Mouse (Mus musculus): ENCODE measurements around the gene Htr5a. TPM values are rescaled to one million over a fixed set of nuclear protein-coding genes. Genes with fewer than 3 reads are reported as not detected.

The Htr5a gene
- not detected for total RNA-seq (2018; cell fraction: chromatin; rRNA removed)
- not detected for total RNA-seq (2018; cell fraction: cytosol; rRNA removed)
- not detected for total RNA-seq (2018; cell fraction: nucleus; rRNA removed)
- polyA plus RNA-seq (2018), result not detected in 3 replicates

DNA sequence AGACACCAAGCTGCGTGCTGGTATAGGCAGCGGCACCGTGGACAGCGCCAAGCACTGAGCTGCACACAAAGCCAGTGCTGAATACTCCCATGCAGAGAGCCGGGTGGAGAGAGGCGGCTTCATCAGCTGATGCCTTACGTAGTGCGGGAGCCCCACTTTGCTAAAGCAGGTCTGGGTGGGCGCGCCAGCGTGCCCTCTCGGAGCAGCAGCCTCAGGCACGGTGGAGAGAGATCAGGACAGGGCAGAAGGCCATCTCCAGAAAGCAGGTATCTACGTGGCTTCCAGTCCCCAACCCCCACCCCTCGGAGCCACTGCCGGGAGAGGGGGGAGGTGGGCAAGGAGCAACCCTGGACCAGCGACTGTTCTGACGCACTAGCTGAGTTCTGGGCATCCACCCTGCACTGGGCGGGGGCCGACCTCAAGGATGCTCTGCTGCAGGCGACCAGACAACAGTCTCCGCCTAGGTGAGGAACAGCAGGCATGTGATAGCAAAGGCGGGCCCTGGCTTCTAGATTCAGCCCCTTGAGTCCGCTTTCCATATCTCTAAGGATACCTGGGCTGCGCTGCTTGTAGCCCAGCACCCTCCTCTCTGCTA is at the start of gene Htr5a:
Htr5a (plus strand) TSS at position 449 of the 595 bp plus-strand sequence.
- WGBS (ENCODE audit: missing documents), result 13% methylated on average over 25 of the region's 25 CpGs
- no peaks in the 10 kb centered on the region for H3K79me2 ChIP-seq (ENCODE audit: inconsistent target)
- H3K27ac ChIP-seq, result no peak within 1 kb of the TSS
- no peaks in the 10 kb centered on the region for H3K36me3 ChIP-seq (ENCODE audit: inconsistent target)
- no peak within 1 kb of the TSS for H3K4me3 ChIP-seq (ENCODE audit: inconsistent target)

- H3K36me3 ChIP-seq (ENCODE audit: inconsistent target), result peaks cover 14% of the 10 kb centered on the region
- H3K79me2 ChIP-seq (ENCODE audit: inconsistent target), result peaks cover 23% of the 10 kb centered on the region
- WGBS (ENCODE audit: missing documents), result 23% methylated on average over 8 of the region's 8 CpGs
- peak overlapping the region; percentile 82 for H3K27ac ChIP-seq
- peak overlapping the region; percentile 72 for H3K4me3 ChIP-seq (ENCODE audit: inconsistent target)
These were observed 49.8 kb upstream of the Htr5a start for GRCm38 (mm10) chr5:27792173-27792470.

- Histone ChIP-seq H3K4me3 (ENCODE audit: inconsistent target) (peak overlapping the region; percentile 72; the same call in 1 of the 2 replicates), H3K36me3 (ENCODE audit: inconsistent target) (peaks cover 9% of the 10 kb centered on the region), H3K79me2 (ENCODE audit: inconsistent target) (peaks cover 23% of the 10 kb centered on the region), H3K27ac (no peak overlapping the region)
- WGBS (ENCODE audit: missing documents), result 65% methylated on average over 9 of the region's 9 CpGs
These were observed 49.3 kb upstream of the Htr5a start for GRCm38 (mm10) chr5:27792531-27793205.

DNA sequence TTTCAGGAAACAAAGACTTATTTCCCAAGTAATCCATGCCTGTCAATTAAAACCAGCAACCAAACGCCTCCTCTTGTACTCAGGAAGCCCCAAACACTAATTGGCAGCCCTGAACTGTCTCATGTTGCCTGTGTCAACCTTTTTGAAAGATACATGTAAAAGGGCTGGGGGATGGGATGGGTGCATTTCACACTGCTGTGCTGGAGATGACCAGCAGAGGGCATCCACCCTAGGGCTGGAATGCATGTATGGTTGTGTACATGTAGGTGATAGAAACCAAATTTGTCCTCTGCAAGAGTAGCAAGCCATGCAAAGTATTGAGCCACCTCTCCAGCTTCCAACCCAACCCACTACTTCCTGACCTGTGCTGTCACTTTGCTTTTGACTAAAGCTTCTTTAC is 48.0 kb upstream of the Htr5a start:
- WGBS (ENCODE audit: missing documents), result 8% methylated on average over 1 of the region's 1 CpGs
- peaks cover 19% of the 10 kb centered on the region for H3K79me2 ChIP-seq (ENCODE audit: inconsistent target)
- H3K27ac ChIP-seq, result no peak overlapping the region
- no peak overlapping the region for H3K4me3 ChIP-seq (ENCODE audit: inconsistent target)
- no peaks in the 10 kb centered on the region for H3K36me3 ChIP-seq (ENCODE audit: inconsistent target)

GRCm38 (mm10) chr5:27814282-27814681 is 27.7 kb upstream of the Htr5a start:
- H3K27ac ChIP-seq, result no peak overlapping the region
- WGBS (ENCODE audit: missing documents), result 88% methylated on average over 2 of the region's 2 CpGs
- H3K36me3 ChIP-seq (ENCODE audit: inconsistent target), result no peaks in the 10 kb centered on the region
- no peaks in the 10 kb centered on the region for H3K79me2 ChIP-seq (ENCODE audit: inconsistent target)
- no peak overlapping the region for H3K4me3 ChIP-seq (ENCODE audit: inconsistent target)

DNA sequence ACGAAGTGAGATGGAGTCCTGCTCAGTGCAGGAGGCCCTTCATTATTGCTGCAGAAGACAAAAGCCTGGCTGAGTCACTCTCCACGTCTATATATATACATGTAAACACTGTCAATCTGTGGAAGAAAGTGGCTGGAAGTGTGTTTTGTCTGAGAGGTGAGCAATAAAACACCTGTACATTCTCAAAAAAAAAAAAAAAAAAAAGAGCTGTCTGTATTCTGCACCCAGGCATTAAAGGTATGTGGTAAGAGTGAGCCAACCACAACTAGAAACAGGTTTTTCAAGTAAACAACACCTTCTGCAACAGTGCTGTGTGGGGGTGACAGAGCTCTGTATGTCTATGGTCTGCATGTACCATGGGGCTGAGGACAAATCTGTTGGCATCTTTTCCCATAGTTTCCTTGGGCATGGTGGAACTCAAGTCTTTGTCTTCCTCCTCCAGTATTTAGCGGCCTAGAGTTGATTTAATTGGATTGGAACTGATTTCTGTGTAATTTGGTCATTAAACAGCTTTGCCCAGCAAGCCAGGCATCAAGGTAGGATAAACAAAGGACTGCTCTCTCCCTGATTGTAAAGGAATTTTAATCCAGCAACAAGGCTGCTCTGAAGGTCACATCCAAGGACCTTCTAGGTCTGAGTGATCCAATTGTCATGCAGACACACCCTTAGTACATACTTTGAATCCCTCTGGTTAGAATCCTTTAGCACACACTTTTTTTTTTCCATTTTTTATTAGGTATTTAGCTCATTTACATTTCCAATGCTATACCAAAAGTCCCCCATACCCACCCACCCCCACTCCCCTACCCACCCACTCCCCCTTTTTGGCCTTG is 22.9 kb upstream of the Htr5a start:
- Histone ChIP-seq H3K4me3 (ENCODE audit: inconsistent target) (no peak overlapping the region), H3K79me2 (ENCODE audit: inconsistent target) (no peaks in the 10 kb centered on the region), H3K27ac (no peak overlapping the region), H3K36me3 (ENCODE audit: inconsistent target) (no peaks in the 10 kb centered on the region)
- 75% methylated on average over 3 of the region's 3 CpGs for WGBS (ENCODE audit: missing documents)

GRCm38 (mm10) chr5:27821161-27821560 is 20.8 kb upstream of the Htr5a start:
- no peak overlapping the region for H3K27ac ChIP-seq
- no peak overlapping the region for H3K4me3 ChIP-seq (ENCODE audit: inconsistent target)
- 89% methylated on average over 6 of the region's 6 CpGs for WGBS (ENCODE audit: missing documents)
- H3K79me2 ChIP-seq (ENCODE audit: inconsistent target), result no peaks in the 10 kb centered on the region
- H3K36me3 ChIP-seq (ENCODE audit: inconsistent target), result no peaks in the 10 kb centered on the region

- Histone ChIP-seq H3K36me3 (ENCODE audit: inconsistent target) (no peaks in the 10 kb centered on the region), H3K79me2 (ENCODE audit: inconsistent target) (no peaks in the 10 kb centered on the region), H3K4me3 (ENCODE audit: inconsistent target) (no peak overlapping the region), H3K27ac (no peak overlapping the region)
- WGBS (ENCODE audit: missing documents), result 55% methylated on average over 7 of the region's 7 CpGs
These were observed 14.0 kb upstream of the Htr5a start for GRCm38 (mm10) chr5:27827971-27828370.

- H3K4me3 ChIP-seq (ENCODE audit: inconsistent target), result no peak overlapping the region
- H3K36me3 ChIP-seq (ENCODE audit: inconsistent target), result no peaks in the 10 kb centered on the region
- no peak overlapping the region for H3K27ac ChIP-seq
- 92% methylated on average over 2 of the region's 2 CpGs for WGBS (ENCODE audit: missing documents)
- no peaks in the 10 kb centered on the region for H3K79me2 ChIP-seq (ENCODE audit: inconsistent target)
These were observed 6.9 kb upstream of the Htr5a start for GRCm38 (mm10) chr5:27835096-27835495.

DNA sequence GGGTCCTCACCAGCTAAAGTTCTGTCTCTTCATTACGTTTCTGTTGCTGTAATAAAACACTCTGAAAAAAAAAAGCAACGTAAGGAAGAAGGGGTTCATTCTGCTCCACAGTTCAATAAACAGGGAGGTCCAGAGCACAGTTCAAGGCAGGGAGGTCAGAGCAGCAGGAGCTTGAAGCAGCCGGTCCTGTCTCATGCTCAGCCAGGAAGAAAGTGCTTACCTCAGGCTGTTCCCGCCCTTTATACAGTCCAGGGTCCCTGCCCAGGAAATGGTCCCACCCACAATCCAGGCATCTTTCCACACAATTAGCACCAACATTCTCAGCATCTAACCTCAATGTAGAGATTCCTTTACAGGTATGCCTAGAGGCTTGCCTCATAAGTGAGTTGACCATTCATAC is 3.9 kb upstream of the Htr5a start:
- Histone ChIP-seq H3K79me2 (ENCODE audit: inconsistent target) (no peaks in the 10 kb centered on the region), H3K36me3 (ENCODE audit: inconsistent target) (no peaks in the 10 kb centered on the region), H3K27ac (no peak overlapping the region), H3K4me3 (ENCODE audit: inconsistent target) (no peak overlapping the region)
- 56% methylated on average over 4 of the region's 4 CpGs for WGBS (ENCODE audit: missing documents)

GRCm38 (mm10) chr5:27842671-27843320 is 847 bp downstream of the Htr5a start:
- H3K27ac ChIP-seq, result no peak overlapping the region
- WGBS (ENCODE audit: missing documents), result 67% methylated on average over 28 of the region's 28 CpGs

DNA sequence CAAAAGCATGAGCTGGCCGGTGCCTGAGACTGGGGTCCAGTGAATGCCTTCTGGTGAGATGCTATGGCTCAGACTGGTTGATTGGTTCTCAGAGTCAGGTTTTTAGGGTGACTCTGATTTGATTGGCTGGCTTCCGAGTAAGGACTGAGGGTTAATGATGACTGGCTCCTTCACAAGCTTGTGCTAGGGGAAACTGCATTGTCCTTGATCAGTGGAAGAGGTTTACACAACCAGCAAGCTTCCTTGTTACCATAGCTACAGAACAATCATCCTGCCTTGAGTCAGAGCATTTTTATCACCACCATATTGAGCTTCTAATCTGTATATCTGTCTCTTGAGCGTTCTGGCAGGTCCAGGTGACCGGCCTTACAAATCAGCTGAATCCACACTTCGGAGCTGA is 5.0 kb downstream of the Htr5a start:
- Histone ChIP-seq H3K79me2 (ENCODE audit: inconsistent target) (no peaks in the 10 kb centered on the region), H3K4me3 (ENCODE audit: inconsistent target) (no peak overlapping the region), H3K36me3 (ENCODE audit: inconsistent target) (no peaks in the 10 kb centered on the region), H3K27ac (no peak overlapping the region)
- 65% methylated on average over 5 of the region's 5 CpGs for WGBS (ENCODE audit: missing documents)

More at GRCm38 (mm10) chr5:27842671-27843320, 847 bp downstream of the Htr5a start:
- H3K79me2 ChIP-seq (ENCODE audit: inconsistent target), result no peaks in the 10 kb centered on the region
- H3K36me3 ChIP-seq (ENCODE audit: inconsistent target), result no peaks in the 10 kb centered on the region
- no peak overlapping the region for H3K4me3 ChIP-seq (ENCODE audit: inconsistent target)

- no peak overlapping the region for H3K27ac ChIP-seq
- no peak overlapping the region for H3K4me3 ChIP-seq (ENCODE audit: inconsistent target)
- H3K36me3 ChIP-seq (ENCODE audit: inconsistent target), result no peaks in the 10 kb centered on the region
- 75% methylated on average over 1 of the region's 1 CpGs for WGBS (ENCODE audit: missing documents)
- no peaks in the 10 kb centered on the region for H3K79me2 ChIP-seq (ENCODE audit: inconsistent target)
These were observed 12.3 kb downstream of the Htr5a start for GRCm38 (mm10) chr5:27854290-27854689.

GRCm38 (mm10) chr5:27855726-27856125 is 13.8 kb downstream of the Htr5a start:
- Histone ChIP-seq H3K79me2 (ENCODE audit: inconsistent target) (no peaks in the 10 kb centered on the region), H3K36me3 (ENCODE audit: inconsistent target) (no peaks in the 10 kb centered on the region), H3K27ac (no peak overlapping the region), H3K4me3 (ENCODE audit: inconsistent target) (no peak overlapping the region)
- WGBS (ENCODE audit: missing documents), result 68% methylated on average over 2 of the region's 2 CpGs

All from macrophage (primary cell).